Mouse (Mus musculus): ENCODE data around the gene Syne2.

DNA sequence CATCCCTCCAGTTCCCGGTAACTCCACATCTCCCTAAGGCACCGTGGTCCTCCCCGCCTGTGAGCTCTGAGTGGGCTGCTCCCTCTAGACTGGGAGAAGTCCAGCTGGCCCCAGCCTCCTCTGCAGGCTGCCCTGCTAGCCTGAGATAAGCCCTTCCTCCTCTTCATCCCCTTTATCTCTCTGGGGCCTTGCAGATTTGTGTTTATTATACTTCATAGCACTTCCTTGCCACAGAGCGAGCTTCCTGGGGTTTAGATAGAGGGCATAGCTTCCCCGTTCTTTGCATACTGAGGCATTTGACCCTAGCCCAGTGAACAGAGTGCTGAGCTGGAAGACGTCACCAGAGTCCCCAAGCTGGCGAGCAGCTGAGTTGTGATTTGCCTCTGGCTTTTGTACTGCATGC, 37.1 kb downstream of the Syne2 start:
- TF ChIP-seq GATA1 (IDR thresholded peaks at IDR 0.05; ENCODE audit: borderline replicate concordance, low read length), result no peak
- TF ChIP-seq FLI1 (IDR thresholded peaks at IDR 0.05; ENCODE audit: low read length), result no peak

All from megakaryocyte, embryonic 14.5 days (primary cell).